Mouse (Mus musculus) intestine, embryonic 16.5 days (tissue): Measurements from ENCODE around the gene Adamtsl1. TPM values are rescaled to one million over a fixed set of nuclear protein-coding genes. Genes with fewer than 3 reads are reported as not detected.

Experiments used
- ATAC-seq: fragments of 200-750 bp; cut with Nextera tagmentation; 2 replicates; pipeline ENCODE4 v1.8.0; 2017; ENCODE audit warnings: moderate TSS enrichment, moderate library complexity
- H3K27ac ChIP-seq: fragments of 300-500 bp; sonication (generic); 2 replicates; pipeline ENCODE4 v1.5.1; 2014; ENCODE audit warnings: mild to moderate bottlenecking, low read length
- H3K27me3 ChIP-seq: fragments of 300-500 bp; sonication (generic); replicated peaks from 2 replicates; pipeline ENCODE4 v1.6.1; 2014; ENCODE audit warnings: low read length, control low read depth, mixed read lengths; ENCODE audit not compliant: control insufficient read depth, insufficient read depth
- H3K36me3 ChIP-seq: fragments of 300-500 bp; sonication (generic); 2 replicates; pipeline ENCODE4 v1.6.1; 2014; ENCODE audit warnings: low read length, control low read depth; ENCODE audit not compliant: control insufficient read depth, insufficient read depth
- H3K4me1 ChIP-seq: fragments of 300-500 bp; sonication (generic); 2 replicates; pipeline ENCODE4 v1.6.1; 2014; ENCODE audit warnings: low read length, control low read depth, mixed read lengths; ENCODE audit not compliant: control insufficient read depth, insufficient read depth
- H3K4me2 ChIP-seq: fragments of 300-500 bp; sonication (generic); 2 replicates; pipeline ENCODE4 v1.6.1; 2014; ENCODE audit warnings: low read depth, low read length, control low read depth
- H3K4me3 ChIP-seq: fragments of 300-500 bp; sonication (generic); 2 replicates; pipeline ENCODE4 v1.5.1; 2014; ENCODE audit warnings: mild to moderate bottlenecking, low read length
- H3K9ac ChIP-seq: fragments of 300-500 bp; sonication (generic); 2 replicates; pipeline ENCODE4 v1.6.1; 2014; ENCODE audit warnings: low read depth, low read length
- H3K9me3 ChIP-seq: fragments of 300-500 bp; sonication (generic); 2 replicates; pipeline ENCODE4 v1.6.1; 2016; ENCODE audit warnings: low read length, control low read depth; ENCODE audit not compliant: control insufficient read depth
- WGBS: fragments of 180-500 bp; shearing (Covaris S2); extraction: QIAGEN DNeasy Blood & Tissue Kit; methylation state at CpG from one replicate; pipeline ENCODE4 v1.1.7; 2014; 5-methylcytosine and 5-hydroxymethylcytosine counted together
- polyA plus RNA-seq: library from polyadenylated mRNA; unstranded; fragments of >200 nt; fragmentation: Nextera tagmentation; extraction: Ambion mirVana; gene quantifications from 2 replicates; pipeline ENCODE4 v1.2.1, GENCODE M21; 2015

The Adamtsl1 gene
- polyA plus RNA-seq, 1 experiment from 2014 or later, result 6.6 TPM

DNA sequence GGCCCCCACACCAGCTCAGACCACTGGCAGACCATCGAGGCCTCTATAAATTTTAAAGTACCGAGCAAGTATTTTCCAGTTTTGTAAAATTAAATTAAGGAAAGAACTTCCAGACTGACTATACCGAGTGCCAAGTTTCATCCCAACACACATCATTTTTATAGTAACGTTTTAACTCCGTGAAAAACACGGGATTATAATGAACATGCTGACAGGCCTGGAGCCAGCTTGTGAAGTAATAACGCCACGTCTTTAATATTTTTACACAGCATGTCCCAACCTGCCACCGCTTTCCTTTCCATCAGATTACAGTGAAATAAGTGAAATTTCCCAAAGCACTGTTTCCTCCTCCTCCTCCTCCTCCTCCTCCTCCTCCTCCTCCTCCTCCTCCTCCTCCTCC, 894.4 kb downstream of the Adamtsl1 start:
- Histone ChIP-seq H3K27me3 (no peaks in the 10 kb centered on the region), H3K4me3 (no peak overlapping the region), H3K36me3 (no peaks in the 10 kb centered on the region), H3K27ac (no peak overlapping the region), H3K9ac (no peak overlapping the region), H3K9me3 (no peaks in the 10 kb centered on the region), H3K4me2 (no peak overlapping the region), H3K4me1 (peaks cover 3% of the 10 kb centered on the region; the same call in 1 of the 2 replicates)
- ATAC-seq, result no peak
- 61% methylated on average over 9 of the region's 9 CpGs for WGBS

GRCm38 (mm10) chr4:86410946-86411345, 897.0 kb downstream of the Adamtsl1 start:
- H3K9me3 ChIP-seq, result no peaks in the 10 kb centered on the region
- no peak for ATAC-seq
- H3K27ac ChIP-seq, result no peak overlapping the region
- H3K9ac ChIP-seq, result no peak overlapping the region
- 93% methylated on average over 3 of the region's 3 CpGs for WGBS
- peaks cover 3% of the 10 kb centered on the region; the same call in 1 of the 2 replicates for H3K4me1 ChIP-seq
- H3K27me3 ChIP-seq, result no peaks in the 10 kb centered on the region
- no peak overlapping the region for H3K4me3 ChIP-seq
- H3K4me2 ChIP-seq, result no peak overlapping the region
- H3K36me3 ChIP-seq, result no peaks in the 10 kb centered on the region

DNA sequence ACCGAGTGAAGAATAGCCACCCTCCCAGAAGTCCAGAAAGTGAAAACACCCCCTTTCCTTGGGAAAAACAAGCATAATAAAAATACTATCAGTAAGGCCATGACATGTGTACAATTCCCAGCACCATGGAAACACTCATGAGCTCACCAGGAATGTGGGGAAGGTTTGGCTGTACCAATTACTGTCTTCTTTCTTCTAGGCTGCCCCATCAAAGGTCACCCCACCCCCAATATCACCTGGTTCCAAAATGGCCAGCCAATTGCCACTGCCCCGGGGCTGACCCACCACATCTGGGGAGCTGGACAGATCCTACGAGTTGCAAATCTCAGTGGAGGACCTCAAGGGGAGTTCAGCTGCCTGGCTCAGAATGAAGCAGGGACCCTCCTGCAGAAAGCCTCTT, 899.4 kb downstream of the Adamtsl1 start:
- no peaks in the 10 kb centered on the region for H3K36me3 ChIP-seq
- H3K27me3 ChIP-seq, result no peaks in the 10 kb centered on the region
- H3K27ac ChIP-seq, result no peak overlapping the region
- H3K9me3 ChIP-seq, result no peaks in the 10 kb centered on the region
- no peaks in the 10 kb centered on the region for H3K4me1 ChIP-seq
- no peak for ATAC-seq
- no peak overlapping the region for H3K4me2 ChIP-seq
- H3K9ac ChIP-seq, result no peak overlapping the region
- no peak overlapping the region for H3K4me3 ChIP-seq
- WGBS, result 64% methylated on average over 3 of the region's 3 CpGs

- H3K9me3 ChIP-seq, result no peaks in the 10 kb centered on the region
- H3K4me3 ChIP-seq, result no peak overlapping the region
- no peak overlapping the region for H3K27ac ChIP-seq
- ATAC-seq, result peak; percentile 23; the same call in 1 of the 2 replicates
- H3K4me2 ChIP-seq, result no peak overlapping the region
- no peaks in the 10 kb centered on the region for H3K36me3 ChIP-seq
- H3K27me3 ChIP-seq, result no peaks in the 10 kb centered on the region
- WGBS, result 46% methylated on average over 15 of the region's 15 CpGs
- no peak overlapping the region for H3K9ac ChIP-seq
- no peaks in the 10 kb centered on the region for H3K4me1 ChIP-seq
Observed at GRCm38 (mm10) chr4:86416401-86417025, 902.5 kb downstream of the Adamtsl1 start.

- WGBS, result 51% methylated on average over 6 of the region's 6 CpGs
- Histone ChIP-seq H3K27ac (no peak overlapping the region), H3K4me2 (no peak overlapping the region), H3K4me3 (no peak overlapping the region), H3K4me1 (peaks cover 6% of the 10 kb centered on the region; the same call in 1 of the 2 replicates), H3K36me3 (no peaks in the 10 kb centered on the region), H3K9ac (no peak overlapping the region), H3K9me3 (no peaks in the 10 kb centered on the region), H3K27me3 (no peaks in the 10 kb centered on the region)
- no peak for ATAC-seq
Observed at GRCm38 (mm10) chr4:86422586-86422985, 908.6 kb downstream of the Adamtsl1 start.

DNA sequence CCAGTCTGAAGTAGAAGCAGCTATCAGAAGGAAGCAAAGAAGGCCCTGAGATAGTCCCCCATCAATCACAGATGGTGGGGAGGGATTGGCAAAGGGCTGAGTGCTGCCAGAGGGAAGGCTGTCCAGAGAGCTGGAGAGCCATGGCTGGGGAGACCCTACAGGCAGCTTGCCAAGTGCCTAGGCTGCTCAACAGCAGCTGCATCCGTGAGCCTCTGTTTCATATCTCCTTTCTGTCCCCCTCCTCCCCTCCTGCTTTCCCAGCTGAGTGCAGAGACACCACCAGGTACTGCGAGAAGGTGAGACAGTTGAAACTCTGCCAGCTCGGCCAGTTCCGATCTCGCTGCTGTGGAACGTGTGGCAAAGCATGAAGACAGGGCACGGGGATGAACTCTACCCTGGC, 911.6 kb downstream of the Adamtsl1 start:
- Histone ChIP-seq H3K4me2 (no peak overlapping the region), H3K27me3 (no peaks in the 10 kb centered on the region), H3K4me3 (no peak overlapping the region), H3K9ac (no peak overlapping the region), H3K36me3 (no peaks in the 10 kb centered on the region), H3K4me1 (peaks cover 6% of the 10 kb centered on the region; the same call in 1 of the 2 replicates), H3K27ac (no peak overlapping the region), H3K9me3 (no peaks in the 10 kb centered on the region)
- WGBS, result 55% methylated on average over 7 of the region's 7 CpGs
- peak; percentile 23; the same call in 1 of the 2 replicates for ATAC-seq

DNA sequence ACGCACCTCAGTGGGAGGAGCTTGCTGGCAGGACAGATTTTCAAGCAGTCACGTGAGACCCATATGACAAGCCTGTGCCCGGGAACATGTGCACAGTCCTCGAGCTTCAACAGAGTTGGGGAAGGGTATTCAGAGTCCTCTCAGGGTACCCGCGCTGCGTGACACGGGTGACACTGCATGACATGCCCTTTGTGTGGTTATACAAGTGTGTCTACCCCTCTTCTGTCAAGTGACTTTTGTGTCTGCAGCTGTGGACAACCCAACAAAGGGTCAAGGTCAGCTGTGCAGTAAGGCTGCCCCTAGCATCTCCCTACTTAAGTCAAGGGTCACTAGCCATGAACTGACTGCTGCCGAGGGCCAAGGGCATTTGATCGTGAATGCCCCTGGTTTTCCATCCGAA, 912.6 kb downstream of the Adamtsl1 start:
- Histone ChIP-seq H3K9ac (no peak overlapping the region), H3K27me3 (no peaks in the 10 kb centered on the region), H3K27ac (no peak overlapping the region), H3K36me3 (no peaks in the 10 kb centered on the region), H3K4me3 (no peak overlapping the region), H3K4me2 (no peak overlapping the region), H3K4me1 (peaks cover 6% of the 10 kb centered on the region; the same call in 1 of the 2 replicates), H3K9me3 (no peaks in the 10 kb centered on the region)
- 86% methylated on average over 11 of the region's 11 CpGs for WGBS
- ATAC-seq, result no peak

DNA sequence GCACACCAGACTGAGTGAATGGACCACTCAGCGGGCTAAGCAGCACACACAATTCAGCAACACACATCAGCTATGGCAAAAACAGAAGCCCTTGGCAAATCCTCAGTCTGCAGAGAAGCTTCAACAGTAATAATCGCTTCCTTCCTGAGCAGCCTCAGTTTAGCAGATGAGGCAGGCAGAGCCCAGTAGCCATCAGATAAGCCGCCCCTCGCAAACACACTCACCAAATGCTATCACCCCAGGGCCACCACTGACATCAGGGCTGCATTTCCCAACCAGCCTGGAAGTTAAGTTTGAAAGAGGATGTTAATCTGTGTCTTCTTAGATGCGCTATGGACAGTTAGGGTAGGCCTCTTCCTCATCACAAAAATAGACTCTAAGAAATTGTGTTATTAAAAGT, 913.3 kb downstream of the Adamtsl1 start:
- H3K27me3 ChIP-seq, result no peaks in the 10 kb centered on the region
- peaks cover 6% of the 10 kb centered on the region; the same call in 1 of the 2 replicates for H3K4me1 ChIP-seq
- no peak overlapping the region for H3K4me2 ChIP-seq
- peak overlapping the region; percentile 14; the same call in 1 of the 2 replicates for H3K27ac ChIP-seq
- H3K9me3 ChIP-seq, result no peaks in the 10 kb centered on the region
- no peak overlapping the region for H3K4me3 ChIP-seq
- no peak overlapping the region for H3K9ac ChIP-seq
- 62% methylated on average over 5 of the region's 5 CpGs for WGBS
- no peak for ATAC-seq
- no peaks in the 10 kb centered on the region for H3K36me3 ChIP-seq

DNA sequence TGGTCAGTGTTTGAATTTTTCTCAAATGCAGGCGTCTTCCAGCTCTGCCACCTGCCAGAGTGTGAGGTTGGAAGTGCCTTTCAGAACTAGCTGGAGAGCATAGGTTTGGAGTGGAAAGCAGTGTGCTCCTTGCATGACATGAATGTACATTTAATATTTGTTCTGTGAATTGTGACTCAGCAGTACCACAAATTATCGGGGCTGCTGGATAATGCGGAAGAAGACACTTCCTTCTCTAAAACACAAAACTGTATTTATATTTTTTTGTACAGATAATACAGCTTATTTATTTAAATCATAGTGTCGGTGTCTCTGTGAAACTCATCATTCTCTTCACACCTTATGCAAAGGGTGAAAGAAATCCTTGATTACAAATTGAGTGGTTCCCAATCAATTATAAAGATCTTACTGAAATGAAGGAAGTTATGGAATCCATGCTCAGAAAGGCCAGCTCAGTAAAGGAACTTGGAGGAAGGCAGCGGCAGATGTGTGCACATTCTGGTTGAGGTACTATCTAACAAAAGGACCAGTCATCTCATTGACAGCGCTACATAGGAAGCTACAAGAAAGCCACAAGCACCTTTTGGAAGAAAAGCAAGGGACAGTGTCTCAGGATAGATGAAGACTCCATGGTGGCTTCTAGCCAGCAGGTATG, 914.2 kb downstream of the Adamtsl1 start:
- ATAC-seq, result no peak
- H3K36me3 ChIP-seq, result no peaks in the 10 kb centered on the region
- no peak overlapping the region for H3K4me3 ChIP-seq
- no peak overlapping the region for H3K9ac ChIP-seq
- H3K9me3 ChIP-seq, result no peaks in the 10 kb centered on the region
- H3K4me2 ChIP-seq, result no peak overlapping the region
- H3K27ac ChIP-seq, result no peak overlapping the region
- peaks cover 6% of the 10 kb centered on the region; the same call in 1 of the 2 replicates for H3K4me1 ChIP-seq
- WGBS, result 87% methylated on average over 6 of the region's 6 CpGs
- H3K27me3 ChIP-seq, result no peaks in the 10 kb centered on the region
